ENCODE assay signal across 7 mouse cellular contexts in genomic region chr3:14948067-14948800, GRCm38 (mm10).
A peak's percentile ranks its signal among the peaks of the same experiment; 100 is the strongest.
DNase-seq lines count a peak whose midpoint lies in the region; ATAC-seq and TF ChIP-seq lines count a peak whose summit lies in the region.

No protein-coding gene starts in this region.

- TF ChIP-seq POLR2A in kidney, adult 2 months (IDR thresholded peaks at IDR 0.05; ENCODE audit: low read depth, low read length), result no peak

- no peak for ATAC-seq in kidney, embryonic 14.5 days (ENCODE audit: low FRiP score, low TSS enrichment)
- no peak for ATAC-seq in CD4-positive, CD25-positive, alpha-beta regulatory T cell, adult 4 months

- peak; percentile 87 for DNase-seq in kidney, adult 2 months
- peak; percentile 68 for DNase-seq in cerebellum, adult 18-20 months
- DNase-seq in layer of hippocampus, adult 11-12 months (ENCODE audit: low spot score), result peak; percentile 56
- peak; percentile 25 for DNase-seq in ovary, postnatal 36 days (ENCODE audit: low spot score)
- no peak for DNase-seq in gastrocnemius, postnatal 25 days

- H3K27me3 ChIP-seq in kidney, adult 2 months (replicated peaks; ENCODE audit: control insufficient read depth, insufficient read depth, low read length), result no peaks in the 10 kb centered on the region; the same call in 1 of the 2 replicates
- H3K27me3 ChIP-seq in kidney, embryonic 14.5 days (ENCODE audit: control insufficient read depth, insufficient read depth, low read length), result no peaks in the 10 kb centered on the region

- WGBS in kidney, adult 2 months, result 51% methylated on average over 6 of the region's 6 CpGs
- 83% methylated on average over 6 of the region's 6 CpGs for WGBS in kidney, embryonic 14.5 days

- no peak overlapping the region for H3K4me3 ChIP-seq in kidney, adult 2 months (ENCODE audit: insufficient read depth, low read depth, low read length)
- H3K4me3 ChIP-seq in kidney, embryonic 14.5 days (ENCODE audit: low read length), result no peak overlapping the region

- no peak overlapping the region for H3K9ac ChIP-seq in kidney, embryonic 14.5 days (ENCODE audit: low read depth, low read length)

- peaks cover 4% of the 10 kb centered on the region; the same call in 1 of the 2 replicates for H3K4me1 ChIP-seq in kidney, adult 2 months (ENCODE audit: control insufficient read depth, insufficient read depth, low read length)
- H3K4me1 ChIP-seq in kidney, embryonic 14.5 days (ENCODE audit: control insufficient read depth, insufficient read depth, low read length), result no peaks in the 10 kb centered on the region

- peak overlapping the region; percentile 78 for H3K27ac ChIP-seq in kidney, adult 2 months (ENCODE audit: insufficient read depth, low read depth, low read length)
- H3K27ac ChIP-seq in kidney, embryonic 14.5 days (ENCODE audit: low read depth, low read length), result no peak overlapping the region

- H3K36me3 ChIP-seq in kidney, adult 2 months (ENCODE audit: control insufficient read depth, insufficient read depth, low read length), result no peaks in the 10 kb centered on the region
- no peaks in the 10 kb centered on the region for H3K36me3 ChIP-seq in kidney, embryonic 14.5 days (ENCODE audit: control insufficient read depth, insufficient read depth, low read length)

- no peak for TF ChIP-seq CTCF in kidney, adult 2 months (conservative IDR thresholded peaks at IDR 0.05; ENCODE audit: insufficient read depth, insufficient read length, low read depth, low read length)

- no peaks in the 10 kb centered on the region for H3K9me3 ChIP-seq in kidney, embryonic 14.5 days (ENCODE audit: control insufficient read depth, low read length)

- H3K4me2 ChIP-seq in kidney, embryonic 14.5 days (replicated peaks; ENCODE audit: low read depth, low read length), result no peak overlapping the region
